Mouse (Mus musculus): ENCODE results near the gene Arcn1. TPM values are rescaled to one million over a fixed set of nuclear protein-coding genes. Genes with fewer than 3 reads are reported as not detected.
A peak's percentile ranks its signal among the peaks of the same experiment; 100 is the strongest.

The Arcn1 gene
- polyA plus RNA-seq, 1 experiment: 47.9 TPM

DNA sequence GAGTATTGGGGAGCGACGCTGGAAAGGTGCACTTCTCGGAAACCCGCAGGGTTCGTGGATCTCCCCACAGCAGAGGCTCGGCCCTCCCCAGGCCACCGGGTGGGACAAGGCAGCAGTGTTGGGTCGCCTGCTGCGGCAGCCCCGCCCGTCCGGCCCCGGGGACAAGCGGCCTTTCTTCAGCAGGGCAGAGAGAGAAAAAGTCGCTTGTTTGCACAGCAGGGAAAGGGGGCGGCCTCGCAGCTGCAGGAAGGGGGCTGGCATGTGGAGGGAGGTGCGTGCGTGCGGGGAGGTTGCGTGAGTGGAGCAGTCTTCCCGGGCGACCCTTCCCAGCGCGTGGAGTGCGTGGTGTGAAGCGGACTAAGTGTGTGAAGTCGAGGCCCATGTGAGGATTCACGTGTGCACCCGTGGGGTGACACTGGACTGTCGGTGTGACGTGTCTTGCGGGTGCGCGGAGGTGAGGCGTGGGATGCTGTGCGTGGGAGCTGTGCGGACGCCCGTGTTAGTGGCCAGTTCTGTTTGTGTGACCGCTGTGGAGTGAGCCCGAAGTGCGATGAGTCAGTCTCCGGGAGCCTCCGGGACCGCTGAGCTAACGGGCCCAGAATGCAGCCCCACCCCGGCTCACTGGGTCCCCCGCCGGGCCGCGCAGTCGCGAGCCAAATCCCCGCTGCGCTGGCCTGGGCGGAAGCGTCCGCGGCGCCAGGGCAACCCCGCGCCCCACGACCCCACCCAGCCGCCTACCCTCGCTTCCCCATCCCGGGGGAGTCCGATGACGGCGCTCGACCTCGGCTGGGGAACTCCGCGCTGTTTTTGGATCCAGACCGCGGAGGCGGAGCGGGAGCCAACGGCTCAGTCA is 33.7 kb downstream of the Arcn1 start:
- WGBS: 4% methylated on average over 79 of the region's 79 CpGs
- H3K4me1 ChIP-seq (ENCODE audit: control insufficient read depth, insufficient read depth, insufficient read length, low read length): peaks cover 9% of the 10 kb centered on the region
- TF ChIP-seq POLR2A (IDR thresholded peaks at IDR 0.05; ENCODE audit: low read depth, low read length) (no peak), CTCF (IDR thresholded peaks at IDR 0.05; ENCODE audit: extremely low read depth, insufficient read length, insufficient replicate concordance, low read depth, low read length) (no peak)
- no peaks in the 10 kb centered on the region for H3K36me3 ChIP-seq (ENCODE audit: control insufficient read depth, insufficient read depth, low read length)
- peak overlapping the region; percentile 76 for H3K27ac ChIP-seq (ENCODE audit: insufficient read depth, low read depth, low read length)
- H3K27me3 ChIP-seq (ENCODE audit: control insufficient read depth, insufficient read depth, low read length): peaks cover 35% of the 10 kb centered on the region
- peak overlapping the region; percentile 68 for H3K4me3 ChIP-seq (ENCODE audit: low read depth, low read length)

DNA sequence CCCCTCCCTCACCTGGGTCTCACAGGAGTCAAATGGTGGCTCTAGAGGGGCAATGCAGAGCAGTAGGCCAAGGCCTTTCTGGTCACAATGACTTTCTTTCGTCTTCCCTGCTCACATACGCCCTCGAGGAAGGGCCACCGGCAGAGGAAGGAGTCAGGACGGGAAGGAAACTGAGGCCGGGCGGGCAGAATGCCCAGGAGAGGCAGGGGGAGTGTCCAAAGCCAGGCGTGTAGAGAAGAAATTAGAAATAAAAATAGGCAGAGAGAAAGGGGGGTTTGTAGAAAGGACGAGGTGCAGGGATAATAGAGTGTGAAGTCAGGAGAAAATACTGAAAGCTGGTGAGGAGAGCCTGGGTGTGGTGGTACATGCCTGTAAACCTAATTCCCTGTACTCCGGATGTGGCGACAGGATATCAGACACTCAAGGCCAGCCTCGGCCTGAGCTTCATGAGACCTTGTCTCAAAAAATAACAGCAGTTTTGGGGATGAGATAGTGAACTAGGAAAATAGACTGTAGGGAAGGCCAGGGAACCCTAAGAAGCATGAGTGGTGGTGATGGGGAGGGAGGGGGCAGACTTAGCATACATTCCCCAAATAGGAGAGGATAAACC is 34.6 kb downstream of the Arcn1 start:
- Histone ChIP-seq H3K36me3 (ENCODE audit: control insufficient read depth, insufficient read depth, low read length) (no peaks in the 10 kb centered on the region), H3K4me3 (ENCODE audit: low read depth, low read length) (peak overlapping the region; percentile 68), H3K4me1 (ENCODE audit: control insufficient read depth, insufficient read depth, insufficient read length, low read length) (peaks cover 9% of the 10 kb centered on the region), H3K27ac (ENCODE audit: insufficient read depth, low read depth, low read length) (peak overlapping the region; percentile 14), H3K27me3 (ENCODE audit: control insufficient read depth, insufficient read depth, low read length) (peaks cover 35% of the 10 kb centered on the region)
- TF ChIP-seq CTCF (IDR thresholded peaks at IDR 0.05; ENCODE audit: extremely low read depth, insufficient read length, insufficient replicate concordance, low read depth, low read length): no peak
- TF ChIP-seq POLR2A (IDR thresholded peaks at IDR 0.05; ENCODE audit: low read depth, low read length): no peak
- 79% methylated on average over 12 of the region's 12 CpGs for WGBS

DNA sequence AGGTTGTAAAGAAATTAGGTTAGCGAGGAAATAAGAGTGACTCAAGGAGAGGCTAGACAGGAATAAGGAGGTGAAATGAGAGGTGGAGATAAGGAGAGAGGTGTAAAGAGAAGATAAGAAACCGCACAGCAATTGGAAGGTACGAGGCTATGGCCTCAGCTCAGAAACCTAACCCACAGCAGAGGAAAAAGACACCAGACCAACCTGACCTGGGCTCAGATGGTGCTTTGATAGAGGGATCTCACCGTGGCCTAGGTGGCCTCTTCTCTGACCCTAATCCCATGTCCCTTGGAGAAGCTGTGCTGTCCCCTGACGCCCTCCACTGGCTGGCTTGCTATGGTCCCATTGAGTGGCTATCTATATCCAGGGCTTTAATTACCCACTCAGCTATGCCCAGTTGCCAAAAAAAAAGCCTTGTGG is 35.5 kb downstream of the Arcn1 start:
- Histone ChIP-seq H3K27me3 (ENCODE audit: control insufficient read depth, insufficient read depth, low read length) (peaks cover 34% of the 10 kb centered on the region), H3K36me3 (ENCODE audit: control insufficient read depth, insufficient read depth, low read length) (no peaks in the 10 kb centered on the region), H3K4me1 (ENCODE audit: control insufficient read depth, insufficient read depth, insufficient read length, low read length) (peaks cover 9% of the 10 kb centered on the region), H3K4me3 (ENCODE audit: low read depth, low read length) (no peak overlapping the region), H3K27ac (ENCODE audit: insufficient read depth, low read depth, low read length) (no peak overlapping the region)
- WGBS: 21% methylated on average over 5 of the region's 5 CpGs
- TF ChIP-seq POLR2A (IDR thresholded peaks at IDR 0.05; ENCODE audit: low read depth, low read length): no peak
- no peak for TF ChIP-seq CTCF (IDR thresholded peaks at IDR 0.05; ENCODE audit: extremely low read depth, insufficient read length, insufficient replicate concordance, low read depth, low read length)

DNA sequence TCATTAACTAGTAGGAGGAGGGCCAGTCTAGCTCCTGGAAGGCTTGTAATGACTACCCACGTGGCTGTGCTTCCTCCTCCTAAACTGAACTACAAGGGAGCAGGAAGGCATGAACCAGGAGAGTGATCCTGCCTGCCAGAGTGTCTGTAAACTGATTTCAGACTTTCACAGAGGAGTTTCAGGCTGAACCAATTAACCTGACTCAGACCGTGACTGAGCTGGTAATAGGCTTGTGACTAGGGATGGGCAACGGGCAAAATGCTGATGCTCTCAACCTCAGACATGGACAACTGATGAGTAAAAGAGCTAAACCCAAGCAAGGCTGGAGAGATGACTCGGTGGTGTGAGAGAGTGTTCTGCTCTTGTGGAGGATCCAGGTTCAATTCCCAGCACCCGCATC is 40.2 kb downstream of the Arcn1 start:
- H3K4me3 ChIP-seq (ENCODE audit: low read depth, low read length): no peak overlapping the region
- no peaks in the 10 kb centered on the region for H3K36me3 ChIP-seq (ENCODE audit: control insufficient read depth, insufficient read depth, low read length)
- peaks cover 6% of the 10 kb centered on the region; the same call in 1 of the 2 replicates for H3K27me3 ChIP-seq (ENCODE audit: control insufficient read depth, insufficient read depth, low read length)
- no peak overlapping the region for H3K27ac ChIP-seq (ENCODE audit: insufficient read depth, low read depth, low read length)
- TF ChIP-seq POLR2A (IDR thresholded peaks at IDR 0.05; ENCODE audit: low read depth, low read length) (no peak), CTCF (IDR thresholded peaks at IDR 0.05; ENCODE audit: extremely low read depth, insufficient read length, insufficient replicate concordance, low read depth, low read length) (no peak)
- peaks cover 7% of the 10 kb centered on the region for H3K4me1 ChIP-seq (ENCODE audit: control insufficient read depth, insufficient read depth, insufficient read length, low read length)
- WGBS: 76% methylated on average over 5 of the region's 5 CpGs

DNA sequence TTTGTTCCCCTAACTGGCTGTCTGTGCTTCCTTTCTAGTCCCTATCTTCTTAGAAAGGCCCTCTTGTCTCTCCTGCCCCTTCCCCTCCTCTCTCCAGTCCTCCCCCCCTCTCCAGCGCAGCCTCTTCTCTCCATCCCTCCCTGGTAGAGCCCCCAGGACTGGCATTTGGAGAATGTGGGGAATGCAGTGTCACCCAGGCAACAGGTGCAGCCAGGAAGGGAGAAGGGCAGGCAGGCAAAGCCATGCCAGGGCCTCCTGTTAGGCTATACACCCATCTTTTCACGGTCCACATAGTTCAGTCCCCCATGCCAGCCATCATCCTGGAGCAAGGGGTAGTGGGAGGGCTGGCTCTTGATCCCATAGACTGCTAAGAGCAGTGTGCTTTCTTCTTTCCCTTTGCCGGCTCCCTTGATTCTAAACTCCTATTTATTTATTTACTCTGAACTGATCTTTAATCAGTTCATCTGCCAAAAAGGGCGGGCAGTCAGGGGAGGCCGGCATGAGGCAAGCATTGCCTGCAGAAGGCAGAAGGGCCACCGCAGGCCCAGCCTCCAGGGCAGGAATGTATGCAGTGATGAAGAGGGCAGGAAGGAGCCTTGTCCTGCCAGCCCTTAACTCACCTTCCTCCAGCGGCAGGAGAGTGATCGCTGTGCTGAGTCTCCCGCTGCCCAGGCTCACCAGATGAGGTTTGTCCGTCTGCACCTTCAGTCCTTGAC is 41.1 kb downstream of the Arcn1 start:
- no peak overlapping the region for H3K27ac ChIP-seq (ENCODE audit: insufficient read depth, low read depth, low read length)
- H3K27me3 ChIP-seq (ENCODE audit: control insufficient read depth, insufficient read depth, low read length): peaks cover 6% of the 10 kb centered on the region; the same call in 1 of the 2 replicates
- TF ChIP-seq CTCF (IDR thresholded peaks at IDR 0.05; ENCODE audit: extremely low read depth, insufficient read length, insufficient replicate concordance, low read depth, low read length): no peak
- no peak overlapping the region for H3K4me3 ChIP-seq (ENCODE audit: low read depth, low read length)
- 51% methylated on average over 10 of the region's 10 CpGs for WGBS
- H3K36me3 ChIP-seq (ENCODE audit: control insufficient read depth, insufficient read depth, low read length): no peaks in the 10 kb centered on the region
- peaks cover 9% of the 10 kb centered on the region for H3K4me1 ChIP-seq (ENCODE audit: control insufficient read depth, insufficient read depth, insufficient read length, low read length)

DNA sequence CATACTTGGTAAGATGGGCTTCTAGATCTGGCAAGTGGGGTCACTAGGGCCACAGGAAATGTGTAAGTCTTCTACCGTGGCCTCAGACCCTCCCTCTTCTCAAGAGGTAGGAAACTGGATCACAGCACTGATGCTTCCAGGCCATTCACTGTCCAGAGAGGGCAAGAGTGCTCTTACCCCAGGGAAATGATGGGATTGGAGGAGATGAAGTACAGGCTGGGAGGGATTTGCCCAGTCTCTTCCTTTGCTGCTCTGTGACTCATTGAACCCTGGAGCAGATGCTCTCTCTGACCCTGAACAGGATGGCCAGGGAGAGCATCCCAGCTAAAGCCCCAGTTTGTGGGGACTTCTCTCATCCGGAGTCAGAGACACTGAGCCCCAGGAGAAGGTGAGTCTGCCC is 43.0 kb downstream of the Arcn1 start:
- WGBS: 64% methylated on average over 2 of the region's 2 CpGs
- peaks cover 24% of the 10 kb centered on the region for H3K4me1 ChIP-seq (ENCODE audit: control insufficient read depth, insufficient read depth, insufficient read length, low read length)
- no peak overlapping the region for H3K4me3 ChIP-seq (ENCODE audit: low read depth, low read length)
- no peaks in the 10 kb centered on the region for H3K36me3 ChIP-seq (ENCODE audit: control insufficient read depth, insufficient read depth, low read length)
- H3K27me3 ChIP-seq (ENCODE audit: control insufficient read depth, insufficient read depth, low read length): no peaks in the 10 kb centered on the region
- TF ChIP-seq CTCF (IDR thresholded peaks at IDR 0.05; ENCODE audit: extremely low read depth, insufficient read length, insufficient replicate concordance, low read depth, low read length): no peak
- no peak for TF ChIP-seq POLR2A (IDR thresholded peaks at IDR 0.05; ENCODE audit: low read depth, low read length)
- H3K27ac ChIP-seq (ENCODE audit: insufficient read depth, low read depth, low read length): no peak overlapping the region; the same call in 1 of the 2 replicates

DNA sequence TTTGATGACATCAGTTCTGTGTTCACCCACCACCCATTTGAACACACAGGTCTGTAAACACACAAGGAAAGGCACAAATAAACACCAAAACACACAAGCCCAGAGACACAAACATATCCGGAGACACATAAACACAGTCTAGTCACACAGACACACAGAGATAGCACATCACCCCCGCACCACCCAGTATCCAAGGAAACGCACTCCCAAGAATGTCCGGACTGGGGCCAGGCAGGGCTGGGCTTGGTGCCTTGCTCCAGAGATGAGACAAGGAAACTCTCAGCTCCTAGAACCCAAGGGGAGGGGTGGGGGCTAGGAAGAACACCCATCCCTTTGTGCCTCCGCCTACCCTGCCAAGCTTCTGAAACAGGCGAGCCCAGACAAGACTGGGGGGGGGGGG is 43.4 kb downstream of the Arcn1 start:
- Histone ChIP-seq H3K27ac (ENCODE audit: insufficient read depth, low read depth, low read length) (no peak overlapping the region), H3K4me1 (ENCODE audit: control insufficient read depth, insufficient read depth, insufficient read length, low read length) (peaks cover 24% of the 10 kb centered on the region), H3K27me3 (ENCODE audit: control insufficient read depth, insufficient read depth, low read length) (no peaks in the 10 kb centered on the region), H3K36me3 (ENCODE audit: control insufficient read depth, insufficient read depth, low read length) (no peaks in the 10 kb centered on the region), H3K4me3 (ENCODE audit: low read depth, low read length) (no peak overlapping the region)
- 70% methylated on average over 6 of the region's 6 CpGs for WGBS
- no peak for TF ChIP-seq CTCF (IDR thresholded peaks at IDR 0.05; ENCODE audit: extremely low read depth, insufficient read length, insufficient replicate concordance, low read depth, low read length)
- TF ChIP-seq POLR2A (IDR thresholded peaks at IDR 0.05; ENCODE audit: low read depth, low read length): no peak

Measured in small intestine, adult 2 months (tissue).